Mouse (Mus musculus) lung, embryonic 14.5 days (tissue): ENCODE measurements around the gene Ly9. TPM values are rescaled to one million over a fixed set of nuclear protein-coding genes. Genes with fewer than 3 reads are reported as not detected.

ENCODE experiments used
- ATAC-seq: fragments of 200-750 bp; cut with Nextera tagmentation; 2 replicates; pipeline ENCODE4 v1.8.0; 2017; ENCODE audit warnings: mild to moderate bottlenecking, moderate TSS enrichment, moderate library complexity; ENCODE audit not compliant: insufficient read depth
- DNase-seq: peaks from one replicate; pipeline ENCODE4 v3.0.0-alpha.2; 2015
- H3K27ac ChIP-seq: fragments of 300-500 bp; sonication (generic); 2 replicates; pipeline ENCODE4 v1.5.1; 2014; ENCODE audit warnings: low read depth, mild to moderate bottlenecking, moderate library complexity
- H3K27me3 ChIP-seq: fragments of 300-500 bp; sonication (generic); 2 replicates; pipeline ENCODE4 v1.6.1; 2014; ENCODE audit warnings: low read length, control low read depth; ENCODE audit not compliant: insufficient read depth
- H3K36me3 ChIP-seq: fragments of 300-500 bp; sonication (generic); 2 replicates; pipeline ENCODE4 v1.6.1; 2014; ENCODE audit warnings: control low read depth; ENCODE audit not compliant: insufficient read depth
- H3K4me1 ChIP-seq: fragments of 300-500 bp; sonication (generic); 2 replicates; pipeline ENCODE4 v1.6.1; 2014; ENCODE audit warnings: antibody characterized with exemption, control low read depth; ENCODE audit not compliant: insufficient read depth
- H3K4me2 ChIP-seq: fragments of 300-500 bp; sonication (generic); 2 replicates; pipeline ENCODE4 v1.6.1; 2014; ENCODE audit warnings: mild to moderate bottlenecking
- H3K4me3 ChIP-seq: fragments of 300-500 bp; sonication (generic); 2 replicates; pipeline ENCODE4 v1.5.1; 2014; ENCODE audit warnings: low read depth, low read length
- H3K9ac ChIP-seq: fragments of 300-500 bp; sonication (generic); 2 replicates; pipeline ENCODE4 v1.6.1; 2014
- H3K9me3 ChIP-seq: fragments of 300-500 bp; sonication (generic); 2 replicates; pipeline ENCODE4 v1.6.1; 2016; ENCODE audit warnings: low read depth, low read length, control low read depth
- CTCF ChIP-seq: IDR thresholded peaks from 2 replicates; pipeline ENCODE4 v1.5.1; 2016; ENCODE audit warnings: antibody characterized with exemption, low read depth
- WGBS: fragments of 180-500 bp; shearing (Covaris S2); extraction: QIAGEN DNeasy Blood & Tissue Kit; methylation state at CpG from one replicate; pipeline ENCODE4 v1.1.7; 2014; 5-methylcytosine and 5-hydroxymethylcytosine counted together
- polyA plus RNA-seq: library from polyadenylated mRNA; unstranded; fragments of >200 nt; fragmentation: Nextera tagmentation; extraction: Ambion mirVana; gene quantifications from 2 replicates; pipeline ENCODE4 v1.2.1, GENCODE M21; 2014

The Ly9 gene
- polyA plus RNA-seq, 1 experiment from 2014 or later = 0.14 TPM

DNA sequence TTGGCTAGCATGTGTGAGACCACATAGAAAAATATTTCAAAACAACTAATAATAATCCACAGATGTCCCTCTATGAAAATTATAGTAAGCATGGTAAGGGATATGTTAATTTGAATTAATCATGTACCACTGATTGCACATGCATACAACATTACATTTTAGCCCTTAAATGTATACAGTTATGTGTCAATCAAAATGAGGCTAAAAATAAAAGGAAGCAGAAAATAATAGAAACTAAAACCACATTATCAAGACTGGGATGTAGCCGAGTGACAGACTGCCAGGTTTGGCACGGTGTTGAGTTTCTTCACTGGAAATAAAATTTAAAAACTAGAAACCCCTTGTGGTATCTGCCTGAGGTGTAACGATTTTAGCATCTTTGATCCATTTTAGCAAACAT, 12.4 kb upstream of the Ly9 start:
- WGBS = 68% methylated on average over 3 of the region's 3 CpGs
- ATAC-seq = no peak
- no peak for TF ChIP-seq CTCF

DNA sequence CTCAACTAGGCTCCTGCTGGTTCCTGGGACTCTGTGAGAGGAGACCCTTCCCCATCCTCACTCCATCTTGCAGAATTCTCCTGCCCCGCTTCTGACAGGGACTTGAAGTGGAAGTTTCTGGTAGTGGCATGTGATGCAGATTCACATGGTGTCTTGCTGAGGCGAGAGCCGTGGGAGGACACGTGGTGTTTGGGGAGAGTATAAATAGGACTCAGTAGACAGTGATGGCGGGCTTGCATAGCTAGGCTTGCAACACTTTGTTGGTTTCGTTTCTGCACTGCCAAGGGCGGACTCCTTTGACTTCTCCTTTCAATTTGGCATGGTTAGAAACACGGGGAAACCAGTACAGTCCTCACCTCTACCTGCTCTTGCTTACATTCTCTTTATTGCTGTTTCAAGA, 11.8 kb upstream of the Ly9 start:
- Histone ChIP-seq H3K4me3 (no peak overlapping the region), H3K36me3 (no peaks in the 10 kb centered on the region), H3K4me2 (no peak overlapping the region), H3K27ac (no peak overlapping the region), H3K9me3 (no peaks in the 10 kb centered on the region), H3K4me1 (no peaks in the 10 kb centered on the region), H3K9ac (no peak overlapping the region), H3K27me3 (no peaks in the 10 kb centered on the region)
- 77% methylated on average over 8 of the region's 8 CpGs for WGBS
- DNase-seq (peak; percentile 11), ATAC-seq (no peak)
- TF ChIP-seq CTCF = no peak

More for the DNA sequence above, 12.4 kb upstream of the Ly9 start:
- Histone ChIP-seq H3K9me3 (no peaks in the 10 kb centered on the region), H3K9ac (no peak overlapping the region), H3K4me1 (no peaks in the 10 kb centered on the region), H3K4me3 (no peak overlapping the region), H3K4me2 (no peak overlapping the region), H3K27ac (no peak overlapping the region), H3K36me3 (no peaks in the 10 kb centered on the region), H3K27me3 (no peaks in the 10 kb centered on the region)
- no peak for DNase-seq

DNA sequence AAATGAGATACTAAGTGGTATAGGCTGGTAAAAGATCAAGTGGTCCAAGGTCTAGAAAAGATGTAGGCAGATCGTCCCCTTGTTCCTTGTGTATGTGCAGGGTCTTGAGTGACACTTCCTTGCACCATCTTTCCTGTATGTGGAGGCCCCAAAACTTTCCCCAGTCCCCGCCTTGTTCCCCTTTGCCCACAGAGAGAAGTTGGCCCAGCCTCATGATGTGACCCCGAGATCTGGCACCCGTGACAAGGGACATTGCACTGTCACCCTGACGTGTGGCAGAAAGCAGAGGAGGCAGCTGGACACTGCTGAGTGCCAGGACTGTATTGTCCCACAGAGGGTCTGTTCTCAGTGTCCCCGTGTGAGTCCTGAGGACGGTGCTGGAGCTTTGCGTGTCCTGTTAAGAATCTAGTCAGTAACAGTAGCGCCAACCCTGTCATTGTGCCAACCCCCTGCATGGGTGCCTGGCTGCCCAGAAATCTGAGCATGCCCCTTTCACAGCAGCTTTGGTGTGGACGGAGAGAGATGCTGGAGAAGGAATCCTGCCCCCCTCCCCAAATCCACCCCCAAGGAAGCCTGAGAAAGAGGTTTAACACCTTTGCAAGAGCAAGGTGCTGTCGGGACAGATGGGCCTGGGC, 9.8 kb upstream of the Ly9 start:
- TF ChIP-seq CTCF = no peak
- WGBS = 73% methylated on average over 11 of the region's 11 CpGs
- no peaks in the 10 kb centered on the region for H3K36me3 ChIP-seq
- no peak overlapping the region for H3K4me2 ChIP-seq
- H3K4me1 ChIP-seq = no peaks in the 10 kb centered on the region
- H3K9ac ChIP-seq = no peak overlapping the region
- ATAC-seq (no peak), DNase-seq (no peak)
- H3K27ac ChIP-seq = no peak overlapping the region
- H3K27me3 ChIP-seq = no peaks in the 10 kb centered on the region
- H3K4me3 ChIP-seq = no peak overlapping the region
- H3K9me3 ChIP-seq = no peaks in the 10 kb centered on the region

DNA sequence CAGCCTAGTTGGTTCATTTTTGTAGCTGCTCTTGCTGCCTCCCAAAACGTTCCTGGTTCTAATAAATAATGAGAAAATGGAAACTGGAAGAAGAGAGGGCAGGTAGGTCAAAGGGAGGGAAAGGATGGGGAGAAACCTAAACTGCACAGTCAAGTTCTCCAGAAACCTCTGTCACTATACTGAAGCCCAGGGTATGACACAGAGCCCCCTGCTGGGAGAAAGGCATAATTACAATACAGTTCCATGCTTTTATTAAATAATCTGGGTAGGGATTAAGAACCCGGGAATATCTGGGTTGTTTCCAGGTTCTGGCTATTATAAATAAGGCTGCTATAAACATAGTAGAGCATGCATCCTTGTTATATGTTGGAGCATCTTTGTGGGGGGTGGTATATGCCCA, 6.8 kb upstream of the Ly9 start:
- H3K27ac ChIP-seq = no peak overlapping the region
- no peaks in the 10 kb centered on the region for H3K9me3 ChIP-seq
- WGBS = 32% methylated on average over 2 of the region's 2 CpGs
- H3K27me3 ChIP-seq = no peaks in the 10 kb centered on the region
- no peaks in the 10 kb centered on the region for H3K4me1 ChIP-seq
- peak; percentile 43 for TF ChIP-seq CTCF
- ATAC-seq (no peak), DNase-seq (peak; percentile 59)
- H3K36me3 ChIP-seq = no peaks in the 10 kb centered on the region
- H3K4me2 ChIP-seq = no peak overlapping the region
- H3K9ac ChIP-seq = no peak overlapping the region
- H3K4me3 ChIP-seq = no peak overlapping the region

DNA sequence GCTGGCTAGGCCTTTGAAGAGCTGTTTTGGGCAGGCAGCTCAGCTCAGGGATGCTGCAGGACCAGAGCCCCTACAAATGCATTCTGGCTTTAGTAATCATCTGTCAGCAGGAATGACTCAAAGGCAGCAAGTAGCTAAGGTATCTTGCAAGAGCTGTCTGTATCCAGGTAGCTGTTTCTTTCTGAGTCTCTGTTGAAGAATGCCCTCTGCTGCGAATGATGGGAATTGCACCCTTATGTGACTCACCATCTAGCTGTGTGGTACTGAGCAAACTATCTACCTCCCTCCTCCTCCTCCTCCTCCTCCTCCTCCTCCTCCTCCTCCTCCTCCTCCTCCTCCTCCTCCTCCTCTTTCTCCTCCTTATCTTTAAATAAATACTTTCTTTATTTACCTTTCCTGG, 3.6 kb upstream of the Ly9 start:
- H3K9me3 ChIP-seq = no peaks in the 10 kb centered on the region
- no peaks in the 10 kb centered on the region for H3K4me1 ChIP-seq
- no peaks in the 10 kb centered on the region for H3K36me3 ChIP-seq
- no peak overlapping the region for H3K4me3 ChIP-seq
- H3K27ac ChIP-seq = no peak overlapping the region
- H3K9ac ChIP-seq = no peak overlapping the region
- TF ChIP-seq CTCF = peak; percentile 35
- no peaks in the 10 kb centered on the region for H3K27me3 ChIP-seq
- ATAC-seq (no peak), DNase-seq (peak; percentile 32)
- WGBS = 25% methylated on average over 1 of the region's 1 CpGs
- H3K4me2 ChIP-seq = no peak overlapping the region

DNA sequence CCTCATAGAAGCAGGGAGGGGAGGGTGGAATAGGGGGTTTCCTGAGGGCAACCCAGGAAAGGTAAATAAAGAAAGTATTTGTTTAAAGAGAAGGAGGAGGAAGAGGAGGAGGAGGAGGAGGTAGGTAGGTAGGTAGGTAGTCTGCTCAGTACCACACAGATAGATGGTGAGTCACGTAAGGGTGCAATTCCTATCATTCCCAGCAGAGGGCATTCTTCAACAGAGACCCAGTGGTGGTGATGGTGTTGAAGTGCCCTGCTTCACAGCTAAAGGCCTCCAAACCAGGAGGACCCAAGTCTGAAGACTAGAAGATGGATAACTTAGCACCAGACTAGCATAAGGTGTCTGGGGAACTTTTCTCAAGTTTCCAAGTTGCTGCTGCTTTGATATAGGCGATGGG, 2.8 kb upstream of the Ly9 start:
- Histone ChIP-seq H3K36me3 (no peaks in the 10 kb centered on the region), H3K27me3 (no peaks in the 10 kb centered on the region), H3K4me1 (no peaks in the 10 kb centered on the region), H3K27ac (no peak overlapping the region), H3K4me3 (no peak overlapping the region), H3K9me3 (no peaks in the 10 kb centered on the region), H3K9ac (no peak overlapping the region), H3K4me2 (no peak overlapping the region)
- 84% methylated on average over 2 of the region's 2 CpGs for WGBS
- no peak for ATAC-seq
- peak; percentile 52 for TF ChIP-seq CTCF
- DNase-seq = peak; percentile 36

DNA sequence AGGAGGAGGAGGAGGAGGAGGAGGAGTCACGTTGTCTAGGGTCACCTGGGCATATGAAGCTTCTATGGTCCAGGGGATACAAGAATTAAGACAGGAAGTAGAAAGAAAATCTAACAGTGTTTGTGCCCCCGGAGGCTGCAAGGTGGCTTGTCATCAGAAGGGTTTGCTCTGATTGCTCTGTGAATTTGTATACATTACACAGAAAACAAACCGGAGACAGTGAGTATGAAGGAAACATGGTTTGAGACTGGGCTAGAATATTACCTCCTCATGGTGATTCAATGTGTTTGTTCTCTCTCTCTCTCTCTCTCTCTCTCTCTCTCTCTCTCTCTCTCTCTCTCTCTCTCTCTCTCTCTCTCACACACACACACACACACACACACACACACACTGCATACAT, 554 bp downstream of the Ly9 start:
- Histone ChIP-seq H3K9ac (no peak overlapping the region), H3K4me2 (no peak overlapping the region), H3K4me1 (no peaks in the 10 kb centered on the region), H3K9me3 (no peaks in the 10 kb centered on the region), H3K4me3 (no peak overlapping the region), H3K27ac (no peak overlapping the region), H3K27me3 (no peaks in the 10 kb centered on the region), H3K36me3 (no peaks in the 10 kb centered on the region)
- TF ChIP-seq CTCF = no peak
- 55% methylated on average over 3 of the region's 3 CpGs for WGBS
- ATAC-seq (no peak), DNase-seq (no peak)

DNA sequence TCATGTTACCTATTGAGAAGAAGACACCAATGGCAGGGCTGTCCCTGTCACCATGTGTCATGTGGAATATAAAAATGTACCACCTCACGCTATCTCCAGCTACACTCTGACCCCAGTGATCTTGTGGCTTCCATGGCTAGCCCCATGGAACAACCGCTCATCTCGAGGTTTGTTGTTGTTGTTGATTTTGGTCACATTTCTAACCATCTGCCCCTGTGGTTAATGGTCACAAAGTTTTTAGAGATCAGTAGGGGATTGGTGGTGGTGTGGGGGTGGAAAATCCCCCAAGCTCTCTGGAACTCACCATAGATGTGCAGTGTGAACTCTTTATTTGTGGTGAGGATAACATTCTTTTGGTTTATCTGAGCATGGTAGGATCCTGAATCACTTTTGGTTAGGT, 2.5 kb downstream of the Ly9 start:
- H3K4me2 ChIP-seq = no peak overlapping the region
- TF ChIP-seq CTCF = no peak
- H3K27ac ChIP-seq = no peak overlapping the region
- WGBS = 64% methylated on average over 3 of the region's 3 CpGs
- H3K27me3 ChIP-seq = no peaks in the 10 kb centered on the region
- no peaks in the 10 kb centered on the region for H3K36me3 ChIP-seq
- no peaks in the 10 kb centered on the region for H3K4me1 ChIP-seq
- no peak for ATAC-seq
- no peak for DNase-seq
- no peak overlapping the region for H3K4me3 ChIP-seq
- no peaks in the 10 kb centered on the region for H3K9me3 ChIP-seq
- H3K9ac ChIP-seq = no peak overlapping the region
